Mouse (Mus musculus): ENCODE measurements around the gene Alpl. TPM values are rescaled to one million over a fixed set of nuclear protein-coding genes. Genes with fewer than 3 reads are reported as not detected.

Alpl gene
- total and polyA plus RNA-seq, 3 experiments: not detected

GRCm38 (mm10) chr4:137727506-137728187, 68.5 kb downstream of the Alpl start:
- H3K27me3 ChIP-seq (ENCODE audit: control insufficient read depth in 1 of 2, insufficient read depth in 2 of 2, low read length in 2 of 2): no peaks in the 10 kb centered on the region
- H3K36me3 ChIP-seq (ENCODE audit: control insufficient read depth in 1 of 2, insufficient read depth in 2 of 2, low read length in 2 of 2): no peaks in the 10 kb centered on the region
- TF ChIP-seq CHD2 (IDR thresholded peaks at IDR 0.05; ENCODE audit: low read length): no peak
- no peak for TF ChIP-seq RCOR1 (IDR thresholded peaks at IDR 0.05; ENCODE audit: low read depth, low read length)
- TF ChIP-seq TCF12 (IDR thresholded peaks at IDR 0.05; ENCODE audit: low read depth, low read length): no peak
- TF ChIP-seq JUND (IDR thresholded peaks at IDR 0.05; ENCODE audit: low read depth, low read length): no peak
- TF ChIP-seq ZKSCAN1 (IDR thresholded peaks at IDR 0.05; ENCODE audit: low read depth, low read length): no peak
- TF ChIP-seq CHD1 (IDR thresholded peaks at IDR 0.05; ENCODE audit: low read depth, low read length): no peak
- TF ChIP-seq MXI1 (IDR thresholded peaks at IDR 0.05; ENCODE audit: low read depth, low read length): no peak
- no peak for TF ChIP-seq GATA1 (IDR thresholded peaks at IDR 0.05; ENCODE audit: low read depth, low read length)
- TF ChIP-seq POLR2AphosphoS5 (IDR thresholded peaks at IDR 0.05; ENCODE audit: borderline replicate concordance, low read depth, low read length): no peak
- TF ChIP-seq USF2 (IDR thresholded peaks at IDR 0.05; ENCODE audit: borderline replicate concordance in 1 of 2, insufficient read depth in 1 of 2, low read depth in 1 of 2, low read length in 2 of 2): no peak
- TF ChIP-seq MYB (IDR thresholded peaks at IDR 0.05; ENCODE audit: low read depth, low read length): no peak
- TF ChIP-seq BHLHE40 (IDR thresholded peaks at IDR 0.05; ENCODE audit: borderline replicate concordance, low read depth, low read length): no peak
- no peak for TF ChIP-seq RAD21 (IDR thresholded peaks at IDR 0.05; ENCODE audit: low read depth, low read length)
- TF ChIP-seq SIN3A (IDR thresholded peaks at IDR 0.05; ENCODE audit: low read length): no peak
- no peak for TF ChIP-seq POLR2AphosphoS2 (IDR thresholded peaks at IDR 0.05; ENCODE audit: low read length)
- TF ChIP-seq MAZ (IDR thresholded peaks at IDR 0.05; ENCODE audit: low read depth, low read length): no peak
- TF ChIP-seq CTCF (IDR thresholded peaks at IDR 0.05 in 2 of 3, conservative IDR thresholded peaks at IDR 0.05 in 1 of 3; ENCODE audit: control insufficient read depth in 1 of 3, insufficient read depth in 1 of 3, low read depth in 2 of 3, low read length in 3 of 3, poor library complexity in 1 of 3, severe bottlenecking in 1 of 3): no peak
- TF ChIP-seq KAT2A (conservative IDR thresholded peaks at IDR 0.05; ENCODE audit: low read depth, low read length): no peak
- no peak overlapping the region for H3K27ac ChIP-seq (ENCODE audit: control insufficient read depth, low read depth, low read length)
- H3K4me3 ChIP-seq (ENCODE audit: control insufficient read depth in 1 of 2, insufficient read depth in 1 of 2, low read depth in 2 of 2, low read length in 2 of 2): no peak overlapping the region
- H3K79me2 ChIP-seq (ENCODE audit: control insufficient read depth, insufficient read depth, low read length, poor library complexity): no peaks in the 10 kb centered on the region
- H3K4me1 ChIP-seq (ENCODE audit: control insufficient read depth in 1 of 2, insufficient read depth in 2 of 2, low read length in 2 of 2): no peaks in the 10 kb centered on the region
- peak; percentile 64 for DNase-seq (ENCODE audit: low read depth, low spot score)
- H3K9me3 ChIP-seq (replicated peaks; ENCODE audit: insufficient read depth, low read length): no peaks in the 10 kb centered on the region
- no peak overlapping the region for H3K9ac ChIP-seq (ENCODE audit: control insufficient read depth, low read depth, low read length, poor library complexity, severe bottlenecking)

GRCm38 (mm10) chr4:137726739-137727505, 69.3 kb downstream of the Alpl start:
- Histone ChIP-seq H3K27me3 (ENCODE audit: control insufficient read depth in 1 of 2, insufficient read depth in 2 of 2, low read length in 2 of 2) (no peaks in the 10 kb centered on the region), H3K79me2 (ENCODE audit: control insufficient read depth, insufficient read depth, low read length, poor library complexity) (no peaks in the 10 kb centered on the region), H3K36me3 (ENCODE audit: control insufficient read depth in 1 of 2, insufficient read depth in 2 of 2, low read length in 2 of 2) (no peaks in the 10 kb centered on the region), H3K4me3 (ENCODE audit: control insufficient read depth in 1 of 2, insufficient read depth in 1 of 2, low read depth in 2 of 2, low read length in 2 of 2) (no peak overlapping the region), H3K4me1 (ENCODE audit: control insufficient read depth in 1 of 2, insufficient read depth in 2 of 2, low read length in 2 of 2) (no peaks in the 10 kb centered on the region), H3K27ac (ENCODE audit: control insufficient read depth, low read depth, low read length) (no peak overlapping the region), H3K9me3 (replicated peaks; ENCODE audit: insufficient read depth, low read length) (no peaks in the 10 kb centered on the region), H3K9ac (ENCODE audit: control insufficient read depth, low read depth, low read length, poor library complexity, severe bottlenecking) (no peak overlapping the region)
- DNase-seq (ENCODE audit: low read depth, low spot score): no peak
- TF ChIP-seq ZNF384 (IDR thresholded peaks at IDR 0.05; ENCODE audit: low read depth, low read length): no peak
- no peak for TF ChIP-seq ZMIZ1 (IDR thresholded peaks at IDR 0.05; ENCODE audit: low read depth, low read length)
- TF ChIP-seq RAD21 (IDR thresholded peaks at IDR 0.05; ENCODE audit: low read depth, low read length): no peak
- no peak for TF ChIP-seq GATA1 (IDR thresholded peaks at IDR 0.05; ENCODE audit: low read depth, low read length)
- TF ChIP-seq USF2 (IDR thresholded peaks at IDR 0.05; ENCODE audit: borderline replicate concordance in 1 of 2, insufficient read depth in 1 of 2, low read depth in 1 of 2, low read length in 2 of 2): no peak
- no peak for TF ChIP-seq NRF1 (IDR thresholded peaks at IDR 0.05; ENCODE audit: insufficient read depth, low read depth, low read length, poor library complexity, severe bottlenecking)
- no peak for TF ChIP-seq SMC3 (IDR thresholded peaks at IDR 0.05; ENCODE audit: low read depth, low read length)
- no peak for TF ChIP-seq CTCF (IDR thresholded peaks at IDR 0.05 in 2 of 3, conservative IDR thresholded peaks at IDR 0.05 in 1 of 3; ENCODE audit: control insufficient read depth in 1 of 3, insufficient read depth in 1 of 3, low read depth in 2 of 3, low read length in 3 of 3, poor library complexity in 1 of 3, severe bottlenecking in 1 of 3)
- no peak for TF ChIP-seq MEF2A (IDR thresholded peaks at IDR 0.05; ENCODE audit: extremely low read depth, insufficient replicate concordance, low read depth, low read length, poor library complexity, severe bottlenecking)
- TF ChIP-seq BHLHE40 (IDR thresholded peaks at IDR 0.05; ENCODE audit: borderline replicate concordance, low read depth, low read length): no peak
- no peak for TF ChIP-seq TBP (IDR thresholded peaks at IDR 0.05; ENCODE audit: low read depth, low read length)
- TF ChIP-seq HCFC1 (IDR thresholded peaks at IDR 0.05; ENCODE audit: low read depth, low read length): no peak
- no peak for TF ChIP-seq ELF1 (IDR thresholded peaks at IDR 0.05; ENCODE audit: low read depth, low read length)
- no peak for TF ChIP-seq ZKSCAN1 (IDR thresholded peaks at IDR 0.05; ENCODE audit: low read depth, low read length)
